10 mouse cellular contexts compared by ENCODE assay signal in the genomic region with DNA sequence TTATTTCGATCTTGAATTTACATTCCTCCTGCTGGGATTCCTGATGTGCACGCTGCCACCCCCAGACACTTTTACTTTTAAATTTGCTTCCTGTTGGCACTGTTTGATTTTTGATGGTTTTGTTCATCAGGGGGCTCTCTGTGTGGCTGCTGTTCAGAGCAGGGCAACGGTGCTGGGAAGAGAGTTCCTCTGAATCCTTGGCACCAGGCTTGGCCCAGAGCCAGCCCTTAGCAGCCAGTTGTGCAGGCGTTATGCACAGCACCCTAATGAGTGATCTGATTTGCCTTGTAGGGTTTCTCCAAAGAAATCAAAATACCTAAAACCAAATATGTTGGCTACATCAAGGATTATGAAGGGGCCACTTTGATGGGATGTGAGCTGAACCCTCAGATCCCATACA. TPM values are rescaled to one million over a fixed set of nuclear protein-coding genes. Genes with fewer than 3 reads are reported as not detected.
DNase-seq lines count a peak whose midpoint lies in the region; ATAC-seq and TF ChIP-seq lines count a peak whose summit lies in the region.
"Had no signal": no experiment of that assay in that cellular context is flagged by ENCODE, and none has a peak within 500 bp of the region (broad histone marks: within the 10 kb centered on the region; RNA-seq: fewer than 3 reads in every experiment).

No protein-coding gene starts in this region.

- no peak for TF ChIP-seq EP300 in lung, postnatal 0 days (IDR thresholded peaks at IDR 0.05)

- no peaks in the 10 kb centered on the region for H3K27me3 ChIP-seq in lung, postnatal 0 days (replicated peaks; ENCODE audit: insufficient read depth, low read length)
- H3K27me3 ChIP-seq: limb, embryonic 15.5 days had no signal

- no peak for ATAC-seq in lung, postnatal 0 days

- DNase-seq in gastrocnemius, postnatal 14 days: peak; percentile 27
- DNase-seq in gastrocnemius, postnatal 25 days: no peak
- DNase-seq in ovary, postnatal 36 days (ENCODE audit: low spot score): peak; percentile 6
- DNase-seq in ovary, postnatal 14 days (ENCODE audit: low spot score): no peak
- DNase-seq in layer of hippocampus, postnatal 14 days (ENCODE audit: low spot score in 2 of 2): peak; percentile 19 to 43
- peak; percentile 57 for DNase-seq in right cerebral cortex, postnatal 4 days
- no peak for DNase-seq in lung, postnatal 0 days (ENCODE audit: low spot score)
- DNase-seq in urinary bladder, postnatal 36 days (ENCODE audit: low spot score in 2 of 2): no peak

- H3K9me3 ChIP-seq in lung, postnatal 0 days (ENCODE audit: low read length): no peaks in the 10 kb centered on the region
- H3K9me3 ChIP-seq: G1E; limb, embryonic 15.5 days had no signal

- H3K4me1 ChIP-seq in lung, postnatal 0 days (ENCODE audit: insufficient read depth, low read depth, low read length): no peaks in the 10 kb centered on the region
- H3K4me1 ChIP-seq: limb, embryonic 15.5 days had no signal

- H3K4me3 ChIP-seq in lung, postnatal 0 days (ENCODE audit: low read depth, low read length): no peak overlapping the region
- H3K4me3 ChIP-seq: limb, embryonic 15.5 days had no signal

- no peak overlapping the region for H3K9ac ChIP-seq in lung, postnatal 0 days (replicated peaks; ENCODE audit: low read depth)
- H3K9ac ChIP-seq: limb, embryonic 15.5 days had no signal

- H3K4me2 ChIP-seq in lung, postnatal 0 days (replicated peaks; ENCODE audit: low read depth, low read length): no peak overlapping the region
- H3K4me2 ChIP-seq: limb, embryonic 15.5 days had no signal

- no peak overlapping the region for H3K27ac ChIP-seq in lung, postnatal 0 days (ENCODE audit: low read length)
- H3K27ac ChIP-seq: limb, embryonic 15.5 days had no signal

- no peak for TF ChIP-seq CTCF in lung, postnatal 0 days (IDR thresholded peaks at IDR 0.05)

- intact Hi-C loops in gastrocnemius, postnatal 14 days (cut with DNase I; ENCODE audit: low total_unique reads): loop anchor here (10.0 kb wide), 1 partner anchor 155 kb away; no protein-coding TSS in a partner anchor

- peaks cover 12% of the 10 kb centered on the region for H3K36me3 ChIP-seq in lung, postnatal 0 days (ENCODE audit: insufficient read depth, low read length)

- 52% methylated on average over 4 of the region's 4 CpGs for WGBS in lung, postnatal 0 days

RNA-seq across cellular contexts. Expression of a gene that starts 29.4 kb away (rescaled TPM):
- 1 to 10 TPM in 1 of 2 experiments, under 1 TPM in 1; 0.95 to 1.7 TPM for total RNA-seq in gastrocnemius, postnatal 14 days (2021)
- under 1 TPM in 1 of 2 experiments, not detected in 1; 0.13 TPM for total RNA-seq in gastrocnemius, postnatal 25 days (2021)
- under 1 TPM; 0.55 to 0.71 TPM for total RNA-seq in layer of hippocampus, postnatal 14 days (2021)
- 1.5 and 2.8 TPM in 2 replicates for polyA plus RNA-seq in lung, postnatal 0 days (2015; fragmentation: Nextera tagmentation; extraction: Ambion mirVana)

Comparison
In these comparisons a context has a peak if more than half of its experiments do, and no peak if none do; other contexts are left out.
1. DNase-seq: peak in gastrocnemius, postnatal 14 days (single experiment), ovary, postnatal 36 days (single experiment), layer of hippocampus, postnatal 14 days (2 of 2) and right cerebral cortex, postnatal 4 days (single experiment); none in gastrocnemius, postnatal 25 days (single experiment), ovary, postnatal 14 days (single experiment), lung, postnatal 0 days (single experiment) and urinary bladder, postnatal 36 days (0 of 2).